Mouse (Mus musculus) liver, embryonic 12.5 days (tissue): ENCODE results near the gene Usp17lb. TPM values are rescaled to one million over a fixed set of nuclear protein-coding genes. Genes with fewer than 3 reads are reported as not detected.
"Not testable (repeated sequence)": the region's sequence is repeated elsewhere in the genome, so short reads cannot be mapped to it uniquely, and the experiment has no call there.

Experiments
- ATAC-seq: fragments of 200-750 bp; cut with Nextera tagmentation; 2 replicates; pipeline ENCODE4 v1.8.0; 2017; ENCODE audit warnings: moderate number of reproducible peaks, mild to moderate bottlenecking, moderate library complexity
- H3K27ac ChIP-seq: fragments of 300-500 bp; sonication (generic); 2 replicates; pipeline ENCODE4 v1.5.1; 2016; ENCODE audit warnings: mild to moderate bottlenecking
- H3K27me3 ChIP-seq: fragments of 300-500 bp; sonication (generic); replicated peaks from 2 replicates; pipeline ENCODE4 v1.6.1; 2016; ENCODE audit warnings: mild to moderate bottlenecking, moderate library complexity
- H3K36me3 ChIP-seq: fragments of 300-500 bp; sonication (generic); 2 replicates; pipeline ENCODE4 v1.6.1; 2016; ENCODE audit warnings: mild to moderate bottlenecking, moderate library complexity
- H3K4me1 ChIP-seq: fragments of 300-500 bp; sonication (generic); 2 replicates; pipeline ENCODE4 v1.6.1; 2016
- H3K4me2 ChIP-seq: fragments of 300-500 bp; sonication (generic); 2 replicates; pipeline ENCODE4 v1.6.1; 2016; ENCODE audit warnings: mild to moderate bottlenecking, moderate library complexity
- H3K4me3 ChIP-seq: fragments of 300-500 bp; sonication (generic); 2 replicates; pipeline ENCODE4 v1.5.1; 2016; ENCODE audit warnings: mild to moderate bottlenecking, moderate library complexity
- H3K9ac ChIP-seq: fragments of 300-500 bp; sonication (generic); 2 replicates; pipeline ENCODE4 v1.6.1; 2016; ENCODE audit warnings: mild to moderate bottlenecking, moderate library complexity
- H3K9me3 ChIP-seq: fragments of 300-500 bp; sonication (generic); replicated peaks from 2 replicates; pipeline ENCODE4 v1.6.1; 2016; ENCODE audit warnings: mild to moderate bottlenecking, moderate library complexity
- WGBS: fragments of 180-500 bp; shearing (Covaris S2); methylation state at CpG from one replicate; pipeline ENCODE4 v1.1.7; 2016; ENCODE audit not compliant: insufficient replicate concordance; 5-methylcytosine and 5-hydroxymethylcytosine counted together
- polyA plus RNA-seq: library from polyadenylated mRNA; unstranded; fragments of >200 nt; fragmentation: Nextera tagmentation; extraction: Ambion mirVana; gene quantifications from 2 replicates; pipeline ENCODE4 v1.2.1, GENCODE M21; 2016

Gene Usp17lb
- polyA plus RNA-seq = not detected in 2 replicates

- Histone ChIP-seq H3K4me1 (no peaks in the 10 kb centered on the region), H3K27ac (no peak within 1 kb of the TSS), H3K36me3 (no peaks in the 10 kb centered on the region), H3K4me2 (no peak within 1 kb of the TSS), H3K4me3 (no peak within 1 kb of the TSS), H3K9ac (no peak within 1 kb of the TSS), H3K27me3 (no peaks in the 10 kb centered on the region), H3K9me3 (no peaks in the 10 kb centered on the region)
- no peak for ATAC-seq
- 35% methylated on average over 1 of the region's 1 CpGs for WGBS
Measured at GRCm38 (mm10) chr7:104842503-104842902, at the start of gene Usp17lb. Gene Usp17lb (minus strand): TSS chr7:104842603.

GRCm38 (mm10) chr7:104877731-104878130 lies 35.3 kb upstream of the Usp17lb start, which contains the start of gene Olfr665:
Gene Olfr665 (plus strand): TSS chr7:104878031.
- Histone ChIP-seq H3K9me3 (no peaks in the 10 kb centered on the region), H3K27ac (no peak within 1 kb of the TSS), H3K4me2 (no peak within 1 kb of the TSS), H3K9ac (no peak within 1 kb of the TSS), H3K4me1 (no peaks in the 10 kb centered on the region), H3K36me3 (no peaks in the 10 kb centered on the region), H3K4me3 (no peak within 1 kb of the TSS), H3K27me3 (no peaks in the 10 kb centered on the region)
- WGBS = 18% methylated on average over 1 of the region's 1 CpGs
- ATAC-seq = no peak

GRCm38 (mm10) chr7:104861381-104861780 lies 19.0 kb upstream of the Usp17lb start:
- WGBS = 64% methylated on average over 3 of the region's 3 CpGs
- no peak overlapping the region for H3K27ac ChIP-seq
- H3K4me2 ChIP-seq = no peak overlapping the region
- no peaks in the 10 kb centered on the region for H3K27me3 ChIP-seq
- no peaks in the 10 kb centered on the region for H3K4me1 ChIP-seq
- H3K9ac ChIP-seq = no peak overlapping the region
- H3K4me3 ChIP-seq = no peak overlapping the region
- 0 out of 2 replicates have a peak, but pooled peaks cover 4% of the 10 kb centered on the region for H3K9me3 ChIP-seq
- ATAC-seq = no peak
- H3K36me3 ChIP-seq = no peaks in the 10 kb centered on the region

GRCm38 (mm10) chr7:104857683-104858082 lies 15.3 kb upstream of the Usp17lb start:
- 0 out of 2 replicates have a peak, but pooled peaks cover 4% of the 10 kb centered on the region for H3K9me3 ChIP-seq
- H3K4me1 ChIP-seq = no peaks in the 10 kb centered on the region
- no peak for ATAC-seq
- WGBS = 38% methylated on average over 1 of the region's 1 CpGs
- no peak overlapping the region for H3K9ac ChIP-seq
- no peak overlapping the region for H3K4me2 ChIP-seq
- no peak overlapping the region for H3K27ac ChIP-seq
- H3K36me3 ChIP-seq = no peaks in the 10 kb centered on the region
- no peaks in the 10 kb centered on the region for H3K27me3 ChIP-seq
- no peak overlapping the region for H3K4me3 ChIP-seq

- 64% methylated on average over 2 of the region's 2 CpGs for WGBS
- not testable (repeated sequence) for H3K9me3 ChIP-seq, H3K27me3 ChIP-seq, ATAC-seq, H3K36me3 ChIP-seq, H3K4me1 ChIP-seq, H3K27ac ChIP-seq, H3K4me3 ChIP-seq, H3K4me2 ChIP-seq, H3K9ac ChIP-seq
Measured at GRCm38 (mm10) chr7:104856709-104857108, 14.3 kb upstream of the Usp17lb start, which contains the start of gene Usp17la. Gene Usp17la (plus strand): TSS chr7:104857009.

GRCm38 (mm10) chr7:104855248-104855750 lies 12.9 kb upstream of the Usp17lb start:
- Histone ChIP-seq H3K27ac (no peak overlapping the region), H3K4me3 (no peak overlapping the region), H3K36me3 (no peaks in the 10 kb centered on the region), H3K9me3 (0 out of 2 replicates have a peak, but pooled peaks cover 4% of the 10 kb centered on the region), H3K27me3 (no peaks in the 10 kb centered on the region), H3K9ac (no peak overlapping the region), H3K4me1 (no peaks in the 10 kb centered on the region), H3K4me2 (no peak overlapping the region)
- 51% methylated on average over 3 of the region's 3 CpGs for WGBS
- no peak for ATAC-seq

GRCm38 (mm10) chr7:104851546-104851945 lies 9.1 kb upstream of the Usp17lb start:
- not testable (repeated sequence) for H3K27me3 ChIP-seq, H3K36me3 ChIP-seq, H3K4me1 ChIP-seq, ATAC-seq, H3K4me2 ChIP-seq, H3K9ac ChIP-seq, H3K27ac ChIP-seq, H3K9me3 ChIP-seq, H3K4me3 ChIP-seq
- 65% methylated on average over 2 of the region's 2 CpGs for WGBS

GRCm38 (mm10) chr7:104843731-104844287 lies 1.4 kb upstream of the Usp17lb start:
- Histone ChIP-seq H3K36me3 (no peaks in the 10 kb centered on the region), H3K9ac (no peak overlapping the region), H3K27me3 (no peaks in the 10 kb centered on the region), H3K4me2 (no peak overlapping the region), H3K4me1 (no peaks in the 10 kb centered on the region), H3K27ac (no peak overlapping the region), H3K9me3 (no peaks in the 10 kb centered on the region), H3K4me3 (no peak overlapping the region)
- 56% methylated on average over 1 of the region's 1 CpGs for WGBS
- no peak for ATAC-seq

- not testable (repeated sequence) for H3K9me3 ChIP-seq, ATAC-seq, H3K9ac ChIP-seq, H3K4me3 ChIP-seq, H3K27me3 ChIP-seq, H3K27ac ChIP-seq, H3K36me3 ChIP-seq, H3K4me1 ChIP-seq, H3K4me2 ChIP-seq
- WGBS = 63% methylated on average over 8 of the region's 8 CpGs
Measured at GRCm38 (mm10) chr7:104810335-104810734, 32.1 kb downstream of the Usp17lb start.

GRCm38 (mm10) chr7:104790796-104791195 lies 51.6 kb downstream of the Usp17lb start:
- no peak for ATAC-seq
- Histone ChIP-seq H3K9ac (no peak overlapping the region), H3K4me2 (no peak overlapping the region), H3K4me3 (no peak overlapping the region), H3K27me3 (no peaks in the 10 kb centered on the region), H3K27ac (no peak overlapping the region), H3K36me3 (no peaks in the 10 kb centered on the region), H3K4me1 (no peaks in the 10 kb centered on the region), H3K9me3 (no peaks in the 10 kb centered on the region)
- WGBS = 31% methylated on average over 1 of the region's 1 CpGs
